Mouse (Mus musculus) CH12.LX (cell line): ENCODE data around the gene Rock2. TPM values are rescaled to one million over a fixed set of nuclear protein-coding genes. Genes with fewer than 3 reads are reported as not detected.

Source experiments
- DNase-seq: peaks from one replicate; pipeline ENCODE4 v3.0.0-alpha.2; 2013; ENCODE audit errors: extremely low read depth
- H3K27ac ChIP-seq: 2 replicates; pipeline ENCODE4 v1.5.1; 2012; ENCODE audit warnings: low read depth, mild to moderate bottlenecking, control low read depth, moderate library complexity; ENCODE audit not compliant: insufficient read depth
- H3K27me3 ChIP-seq: replicated peaks from 2 replicates; pipeline ENCODE3; 2012; ENCODE audit warnings: inconsistent platforms
- H3K36me3 ChIP-seq, 2 experiments: replicated peaks in 1 of 2; 2 replicates each; pipeline versions ENCODE3 to v1.6.1; 2012; ENCODE audit warnings: inconsistent platforms in 1 of 2, low read length in 1 of 2, mild to moderate bottlenecking in 1 of 2, mixed read lengths in 1 of 2, moderate library complexity in 1 of 2; ENCODE audit not compliant: control insufficient read depth in 1 of 2, insufficient read depth in 1 of 2
- H3K4me1 ChIP-seq, 2 experiments: 2 replicates each; pipeline ENCODE4 v1.6.1; 2012; ENCODE audit warnings: inconsistent platforms in 1 of 2, moderate library complexity in 1 of 2; ENCODE audit not compliant: insufficient read depth in 2 of 2, control insufficient read depth in 1 of 2
- H3K4me2 ChIP-seq: 2 replicates; pipeline ENCODE4 v1.6.1; 2012; ENCODE audit warnings: low read depth, mild to moderate bottlenecking, control low read depth; ENCODE audit not compliant: poor library complexity, insufficient read depth, severe bottlenecking
- H3K4me3 ChIP-seq, 3 experiments: fragments of 150-350 bp in 1 of 3; sonication (generic) in 1 of 3; replicated peaks in 1 of 3; 2 replicates each; pipeline versions ENCODE3 to v1.5.1; 2011 to 2012; ENCODE audit warnings: low read depth in 2 of 3, low read length in 2 of 3, mild to moderate bottlenecking in 2 of 3, moderate library complexity in 2 of 3, control low read depth in 1 of 3, improper control_type of control experiment in 1 of 3, inconsistent platforms in 1 of 3, mixed read lengths in 1 of 3; ENCODE audit not compliant: poor library complexity in 1 of 3
- H3K79me2 ChIP-seq: replicated peaks from 2 replicates; pipeline ENCODE4 v1.6.1; 2012; ENCODE audit warnings: mild to moderate bottlenecking, moderate library complexity; ENCODE audit not compliant: control insufficient read depth, poor library complexity, insufficient read depth, severe bottlenecking; ENCODE audit errors: extremely low read depth
- H3K9ac ChIP-seq: 2 replicates; pipeline ENCODE4 v1.6.1; 2012; ENCODE audit warnings: low read depth, mild to moderate bottlenecking, control low read depth, moderate library complexity; ENCODE audit not compliant: insufficient read depth
- H3K9me3 ChIP-seq: replicated peaks from 2 replicates; pipeline ENCODE3; 2012; ENCODE audit warnings: low read length, inconsistent platforms, mixed read lengths
- CHD1 ChIP-seq: IDR thresholded peaks from 2 replicates; pipeline ENCODE4 v1.6.1; 2012; ENCODE audit warnings: low read depth, low read length, improper control_type of control experiment, inconsistent platforms
- CTCF ChIP-seq, 2 experiments: IDR thresholded peaks in 1 of 2; conservative IDR thresholded peaks in 1 of 2; 2 replicates each; pipeline ENCODE4 v1.5.1; 2011 to 2012; ENCODE audit warnings: low read depth in 2 of 2, low read length in 2 of 2, improper control_type of control experiment in 1 of 2, inconsistent platforms in 1 of 2, mild to moderate bottlenecking in 1 of 2, moderate library complexity in 1 of 2
- ETS1 ChIP-seq: conservative IDR thresholded peaks from 2 replicates; pipeline ENCODE4 v1.6.1; 2012; ENCODE audit warnings: low read depth, mild to moderate bottlenecking, inconsistent platforms, low read length, improper control_type of control experiment, moderate library complexity
- GABPA ChIP-seq: IDR thresholded peaks from 2 replicates; pipeline ENCODE4 v1.6.1; 2012; ENCODE audit warnings: low read depth, low read length, improper control_type of control experiment, inconsistent platforms; ENCODE audit not compliant: insufficient replicate concordance
- MAFK ChIP-seq: IDR thresholded peaks from 2 replicates; pipeline ENCODE4 v1.6.1; 2011; ENCODE audit warnings: low read length, improper control_type of control experiment; ENCODE audit not compliant: insufficient replicate concordance
- MAZ ChIP-seq: IDR thresholded peaks from 2 replicates; pipeline ENCODE4 v1.6.1; 2012; ENCODE audit warnings: low read depth, mild to moderate bottlenecking, inconsistent platforms, low read length, improper control_type of control experiment, moderate library complexity
- MEF2A ChIP-seq: IDR thresholded peaks from 2 replicates; pipeline ENCODE4 v1.6.1; 2014; ENCODE audit warnings: low read depth, mild to moderate bottlenecking, inconsistent platforms, low read length, improper control_type of control experiment, borderline replicate concordance
- MXI1 ChIP-seq: IDR thresholded peaks from 2 replicates; pipeline ENCODE4 v1.6.1; 2011; ENCODE audit warnings: mild to moderate bottlenecking, low read depth, low read length, improper control_type of control experiment
- POLR2AphosphoS2 ChIP-seq: IDR thresholded peaks from 2 replicates; pipeline ENCODE4 v1.6.1; 2011; ENCODE audit warnings: low read depth, low read length, improper control_type of control experiment
- SIN3A ChIP-seq: IDR thresholded peaks from 2 replicates; pipeline ENCODE4 v1.6.1; 2012; ENCODE audit warnings: low read length, improper control_type of control experiment, inconsistent platforms
- SMC3 ChIP-seq: IDR thresholded peaks from 2 replicates; pipeline ENCODE4 v1.6.1; 2011; ENCODE audit warnings: low read depth, low read length, improper control_type of control experiment
- TBP ChIP-seq: conservative IDR thresholded peaks from 2 replicates; pipeline ENCODE4 v1.6.1; 2011; ENCODE audit warnings: low read depth, low read length, improper control_type of control experiment
- TCF12 ChIP-seq: IDR thresholded peaks from 2 replicates; pipeline ENCODE4 v1.6.1; 2014; ENCODE audit warnings: low read depth, mild to moderate bottlenecking, inconsistent platforms, low read length, improper control_type of control experiment
- USF2 ChIP-seq: conservative IDR thresholded peaks from 2 replicates; pipeline ENCODE4 v1.6.1; 2011; ENCODE audit warnings: low read depth, low read length, improper control_type of control experiment
- ZC3H11A ChIP-seq: IDR thresholded peaks from 2 replicates; pipeline ENCODE4 v1.6.1; 2012; ENCODE audit warnings: low read depth, mild to moderate bottlenecking, inconsistent platforms, low read length, improper control_type of control experiment
- ZNF384 ChIP-seq: IDR thresholded peaks from 2 replicates; pipeline ENCODE4 v1.6.1; 2012; ENCODE audit warnings: low read depth, low read length, improper control_type of control experiment, inconsistent platforms
- dilution Hi-C: fragments of 300-500 bp; cut with MboI; formaldehyde crosslinking; loops from 2 replicates; pipeline ENCODE4 v1.14.3; 2020; ENCODE audit warnings: low sequenced_read_pairs; ENCODE audit not compliant: extremely low pct_unique_long_range_greater_than_20kb, extremely low pct_ligation_motif_present
- in situ Hi-C: fragments of 300-500 bp; cut with MboI; formaldehyde crosslinking; loops from 3 replicates; pipeline ENCODE4 v1.14.3; 2019; ENCODE audit warnings: low sequenced_read_pairs, low pct_ligation_motif_present, low pct_unique_long_range_greater_than_20kb, mixed read lengths
- polyA plus RNA-seq: library from polyadenylated mRNA; unstranded; fragments of >175 nt; gene quantifications from 2 replicates; pipeline ENCODE4 v1.2.1, GENCODE M21; 2012; ENCODE audit warnings: low read depth; ENCODE audit not compliant: insufficient read length
- total RNA-seq, 2 experiments: library from RNA; depleted of rRNA; stranded (reverse); fragments of 300-350 nt in 1 of 2; fragments of >200 nt in 1 of 2; gene quantifications; 2 replicates each; pipeline ENCODE4 v1.2.3; 2012 to 2014

Gene Rock2
- total and polyA plus RNA-seq, 3 experiments = 39.1 to 49.9 (median 40.3) TPM

DNA sequence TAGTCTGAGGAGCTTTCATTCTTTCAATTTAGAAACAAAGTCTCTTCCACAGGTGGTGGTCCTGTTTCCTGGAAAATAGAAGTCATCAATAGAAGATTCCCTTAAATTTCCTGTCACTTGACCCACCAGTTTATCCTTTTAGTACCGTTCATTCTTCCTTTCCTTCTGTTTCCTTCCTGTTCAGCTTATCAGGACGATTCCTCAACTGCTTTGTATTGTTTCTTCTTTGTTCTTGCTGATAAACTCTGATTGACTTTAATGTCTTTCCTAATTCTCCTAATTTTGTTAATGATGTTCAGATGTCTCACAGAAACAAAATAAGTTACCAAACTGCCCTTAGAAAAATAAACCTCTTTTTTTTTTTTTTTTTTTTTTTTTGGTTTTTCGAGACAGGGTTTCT, 16.8 kb downstream of the Rock2 start:
- Histone ChIP-seq H3K27me3 (no peaks in the 10 kb centered on the region), H3K36me3 (peaks cover 0 to 20% of the 10 kb centered on the region in 2 experiments), H3K4me2 (no peak overlapping the region), H3K79me2 (peaks cover 81% of the 10 kb centered on the region), H3K27ac (no peak overlapping the region), H3K9ac (no peak overlapping the region), H3K9me3 (no peaks in the 10 kb centered on the region), H3K4me1 (peaks cover 4 to 56% of the 10 kb centered on the region in 2 experiments; a peak in 2 of 4 replicates), H3K4me3 (no peak overlapping the region)
- dilution Hi-C loops (no loop called here), in situ Hi-C loops (no loop called here)
- TF ChIP-seq CTCF (conservative IDR thresholded peaks at IDR 0.05 in 1 of 2, IDR thresholded peaks at IDR 0.05 in 1 of 2; ENCODE audit: low read depth in 2 of 2, low read length in 2 of 2) (no peak), USF2 (no peak), GABPA (no peak), TBP (no peak), MAZ (no peak)
- DNase-seq = no peak

- no peak overlapping the region for H3K27ac ChIP-seq
- DNase-seq = no peak
- peaks cover 4 to 58% of the 10 kb centered on the region in 2 experiments; a peak in 2 of 4 replicates for H3K4me1 ChIP-seq
- H3K79me2 ChIP-seq = peaks cover 80% of the 10 kb centered on the region
- TF ChIP-seq MEF2A (peak; percentile 52; the same call in 1 of the 2 replicates), GABPA (no peak)
- TF ChIP-seq, all 38 proteins: peak for 1
- dilution Hi-C loops (no loop called here), in situ Hi-C loops (no loop called here)
- H3K27me3 ChIP-seq = no peaks in the 10 kb centered on the region
- H3K4me3 ChIP-seq = no peak overlapping the region
- peaks cover 0 to 18% of the 10 kb centered on the region in 2 experiments for H3K36me3 ChIP-seq
- no peaks in the 10 kb centered on the region for H3K9me3 ChIP-seq
- H3K4me2 ChIP-seq = no peak overlapping the region
- H3K9ac ChIP-seq = no peak overlapping the region
Observed at GRCm38 (mm10) chr12:16912600-16912999, 17.9 kb downstream of the Rock2 start.

DNA sequence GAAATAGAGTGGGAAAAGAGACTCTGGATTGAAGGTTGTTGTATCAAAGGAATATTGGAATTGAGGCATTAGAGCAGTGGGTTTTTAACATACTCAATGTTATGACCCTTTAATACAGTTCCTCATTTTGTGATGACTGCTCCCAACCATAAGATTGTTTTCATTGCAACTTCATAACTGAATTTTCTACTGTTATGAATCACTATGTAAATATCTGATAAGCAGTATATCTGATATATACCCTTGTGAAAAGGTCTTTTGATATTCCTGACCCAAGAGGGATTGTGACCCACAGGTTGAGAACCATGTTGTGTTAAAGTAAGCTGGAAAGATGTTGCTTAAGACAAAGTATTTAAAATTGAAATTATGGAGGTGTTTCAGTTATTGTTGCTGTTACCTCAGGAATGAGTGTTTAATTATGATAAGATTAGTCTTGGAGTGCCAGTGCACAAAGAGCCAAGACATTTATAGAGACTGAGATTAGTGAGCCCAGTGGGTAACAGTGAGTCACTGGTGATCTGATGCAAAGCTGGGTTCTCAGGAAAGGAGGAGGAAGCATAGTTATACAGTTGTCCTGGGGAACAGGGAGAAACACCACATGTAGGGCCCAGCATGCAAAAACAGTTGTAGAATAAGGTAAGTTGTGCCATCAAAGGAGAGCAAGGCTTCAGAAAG, 25.6 kb downstream of the Rock2 start:
- dilution Hi-C loops = no loop called here
- DNase-seq = no peak

More for the DNA sequence above, 25.6 kb downstream of the Rock2 start:
- Histone ChIP-seq H3K4me2 (no peak overlapping the region), H3K79me2 (peaks cover 82% of the 10 kb centered on the region), H3K4me1 (peaks cover 2 to 41% of the 10 kb centered on the region in 2 experiments; a peak in 3 of 4 replicates), H3K4me3 (no peak overlapping the region), H3K27me3 (no peaks in the 10 kb centered on the region), H3K36me3 (peaks cover 0 to 18% of the 10 kb centered on the region in 2 experiments), H3K27ac (no peak overlapping the region), H3K9ac (no peak overlapping the region), H3K9me3 (no peaks in the 10 kb centered on the region)
- in situ Hi-C loops = no loop called here
- no peak for TF ChIP-seq SMC3
- TF ChIP-seq ZC3H11A = no peak
- no peak for TF ChIP-seq CHD1
- TF ChIP-seq POLR2AphosphoS2 = no peak
- TF ChIP-seq SIN3A = no peak
- TF ChIP-seq ETS1 = no peak
- TF ChIP-seq MXI1 = no peak
- no peak for TF ChIP-seq ZNF384
- TF ChIP-seq TCF12 = no peak
- no peak for TF ChIP-seq MAFK
